Mouse (Mus musculus) G1E (cell line): Measurements from ENCODE around the gene Cd300e.

Experiments used
- CTCF ChIP-seq: IDR thresholded peaks from 2 replicates; pipeline ENCODE4 v1.5.1; 2012; ENCODE audit warnings: low read depth, low read length, inconsistent platforms, mixed read lengths
- GATA1 ChIP-seq: IDR thresholded peaks from 2 replicates; pipeline ENCODE4 v1.6.1; 2012; ENCODE audit warnings: borderline replicate concordance, low read length, inconsistent platforms, mixed read lengths
- TAL1 ChIP-seq: conservative IDR thresholded peaks from 2 replicates; pipeline ENCODE4 v1.6.1; 2012; ENCODE audit warnings: low read depth, low read length, inconsistent platforms, mixed read lengths

GRCm38 (mm10) chr11:115085064-115085463, 23.1 kb upstream of the Cd300e start:
- TF ChIP-seq CTCF (no peak), TAL1 (no peak), GATA1 (no peak)
